Mouse (Mus musculus): ENCODE results near the gene Tbc1d25.

DNA sequence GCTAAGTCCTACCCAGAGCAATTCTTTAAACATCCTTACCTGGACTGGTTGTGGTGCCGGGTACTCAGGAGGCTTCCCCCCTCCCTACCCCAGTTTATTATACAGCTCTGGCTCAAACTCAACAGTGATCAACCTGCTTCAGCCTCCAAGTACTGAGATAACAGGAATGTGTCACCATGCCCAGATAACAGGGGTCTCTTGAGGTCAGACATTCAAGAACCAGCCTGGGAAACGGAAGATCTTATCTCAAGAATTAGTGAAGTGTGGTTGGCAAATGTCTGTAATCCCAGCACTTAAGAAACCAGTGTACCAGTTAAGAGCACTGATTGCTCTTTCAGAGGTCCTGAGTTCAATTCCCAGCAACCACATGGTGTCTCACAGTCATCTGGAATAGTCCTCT is 42.1 kb upstream of the Tbc1d25 start:
- TF ChIP-seq CTCF (IDR thresholded peaks at IDR 0.05; ENCODE audit: control insufficient read depth, insufficient read depth, insufficient read length): no peak
- no peak for TF ChIP-seq MAX (IDR thresholded peaks at IDR 0.05)

Measured in C2C12 (cell line).